Mouse (Mus musculus): ENCODE results near the gene Mocs2. TPM values are rescaled to one million over a fixed set of nuclear protein-coding genes. Genes with fewer than 3 reads are reported as not detected.

Gene Mocs2
- 158 TPM for polyA plus RNA-seq (2014; fragmentation: Illumina TruSeq; extraction: RNeasy Lipid Tissue Mini Kit (QIAGEN cat#74804); ENCODE audit: low read depth, low replicate concordance)

GRCm38 (mm10) chr13:114817751-114818360 is at the start of gene Mocs2:
TSS of gene Mocs2 (plus strand) at chr13:114818236.

Other genes with a start within 250 kb of the Mocs2 start
- gene Itga2, start 113.9 kb downstream of the Mocs2 start, polyA plus RNA-seq (2014; fragmentation: Illumina TruSeq; extraction: RNeasy Lipid Tissue Mini Kit (QIAGEN cat#74804); ENCODE audit: low read depth, low replicate concordance) = 6.6 TPM

Measured in adrenal gland, adult 10 weeks (tissue).